Mouse (Mus musculus): ENCODE measurements around the gene Sqstm1.

DNA sequence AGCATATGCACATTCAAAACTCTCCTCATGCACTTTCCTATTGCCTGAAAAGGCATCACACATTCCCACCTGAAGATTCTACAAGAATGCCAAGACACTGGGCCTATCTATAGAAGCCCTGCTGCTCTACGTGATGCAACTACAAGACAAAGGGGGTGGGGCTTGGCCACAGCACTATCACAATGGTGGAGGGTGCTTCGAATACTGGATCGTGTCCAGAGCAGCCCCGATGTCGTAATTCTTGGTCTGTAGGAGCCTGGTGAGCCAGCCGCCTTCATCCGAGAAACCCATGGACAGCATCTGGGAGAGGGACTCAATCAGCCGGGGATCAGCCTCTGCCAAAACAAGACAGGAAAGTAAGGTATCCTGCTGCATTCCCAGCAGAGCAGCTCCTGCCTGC lies 10.0 kb downstream of the Sqstm1 start:
- no peak for TF ChIP-seq CTCF (IDR thresholded peaks at IDR 0.05 in 2 of 3, conservative IDR thresholded peaks at IDR 0.05 in 1 of 3; ENCODE audit: control insufficient read depth in 1 of 3, insufficient read depth in 1 of 3, low read depth in 2 of 3, low read length in 3 of 3, poor library complexity in 1 of 3, severe bottlenecking in 1 of 3)
- no peak for TF ChIP-seq EP300 (IDR thresholded peaks at IDR 0.05; ENCODE audit: low read depth in 1 of 2, low read length in 2 of 2)
- no peak for TF ChIP-seq USF1 (IDR thresholded peaks at IDR 0.05; ENCODE audit: low read depth, low read length)
- no peak for TF ChIP-seq MAX (IDR thresholded peaks at IDR 0.05; ENCODE audit: low read length)
- no peak for TF ChIP-seq POLR2A (IDR thresholded peaks at IDR 0.05; ENCODE audit: control insufficient read depth in 1 of 2, insufficient read depth in 1 of 2, low read depth in 1 of 2, low read length in 2 of 2, poor library complexity in 1 of 2)
- TF ChIP-seq MEF2A (IDR thresholded peaks at IDR 0.05; ENCODE audit: extremely low read depth, insufficient replicate concordance, low read depth, low read length, poor library complexity, severe bottlenecking) = no peak

Data from MEL (cell line).